Mouse (Mus musculus) heart, embryonic 16.5 days (tissue): ENCODE data around the gene Alg14. TPM values are rescaled to one million over a fixed set of nuclear protein-coding genes. Genes with fewer than 3 reads are reported as not detected.

Experiments used
- ATAC-seq: fragments of 200-750 bp; cut with Nextera tagmentation; replicated peaks from 2 replicates; pipeline ENCODE4 v1.8.0; 2017; ENCODE audit warnings: moderate number of reproducible peaks; ENCODE audit not compliant: insufficient read depth, low FRiP score; ENCODE audit errors: extremely low read depth
- H3K27ac ChIP-seq: fragments of 300-500 bp; sonication (generic); 2 replicates; pipeline ENCODE4 v1.5.1; 2014; ENCODE audit warnings: mild to moderate bottlenecking, low read length, control low read depth, moderate library complexity
- H3K27me3 ChIP-seq: fragments of 300-500 bp; sonication (generic); 2 replicates; pipeline ENCODE4 v1.6.1; 2014; ENCODE audit warnings: low read length, mixed read lengths; ENCODE audit not compliant: control insufficient read depth, insufficient read depth
- H3K36me3 ChIP-seq: fragments of 300-500 bp; sonication (generic); 2 replicates; pipeline ENCODE4 v1.6.1; 2014; ENCODE audit not compliant: control insufficient read depth, insufficient read depth
- H3K4me1 ChIP-seq: fragments of 300-500 bp; sonication (generic); 2 replicates; pipeline ENCODE4 v1.6.1; 2014; ENCODE audit warnings: low read length, mixed read lengths; ENCODE audit not compliant: control insufficient read depth, insufficient read depth
- H3K4me2 ChIP-seq: fragments of 300-500 bp; sonication (generic); 2 replicates; pipeline ENCODE4 v1.6.1; 2014; ENCODE audit warnings: low read depth, mild to moderate bottlenecking, control low read depth, low read length
- H3K4me3 ChIP-seq: fragments of 300-500 bp; sonication (generic); 2 replicates; pipeline ENCODE4 v1.5.1; 2014; ENCODE audit warnings: mild to moderate bottlenecking, control low read depth, low read length
- H3K9ac ChIP-seq: fragments of 300-500 bp; sonication (generic); 2 replicates; pipeline ENCODE4 v1.6.1; 2014; ENCODE audit warnings: low read length, control low read depth
- H3K9me3 ChIP-seq: fragments of 300-500 bp; sonication (generic); replicated peaks from 2 replicates; pipeline ENCODE4 v1.6.1; 2016; ENCODE audit warnings: low read length; ENCODE audit not compliant: control insufficient read depth
- WGBS: fragments of 180-500 bp; shearing (Covaris S2); extraction: QIAGEN DNeasy Blood & Tissue Kit; methylation state at CpG from one replicate; pipeline ENCODE4 v1.1.7; 2014; 5-methylcytosine and 5-hydroxymethylcytosine counted together
- polyA plus RNA-seq: library from polyadenylated mRNA; unstranded; fragments of >200 nt; fragmentation: Nextera tagmentation; extraction: Ambion mirVana; gene quantifications from 2 replicates; pipeline ENCODE4 v1.2.1, GENCODE M21; 2015

The Alg14 gene
- polyA plus RNA-seq, 1 experiment from 2014 or later, result 39.8 TPM

DNA sequence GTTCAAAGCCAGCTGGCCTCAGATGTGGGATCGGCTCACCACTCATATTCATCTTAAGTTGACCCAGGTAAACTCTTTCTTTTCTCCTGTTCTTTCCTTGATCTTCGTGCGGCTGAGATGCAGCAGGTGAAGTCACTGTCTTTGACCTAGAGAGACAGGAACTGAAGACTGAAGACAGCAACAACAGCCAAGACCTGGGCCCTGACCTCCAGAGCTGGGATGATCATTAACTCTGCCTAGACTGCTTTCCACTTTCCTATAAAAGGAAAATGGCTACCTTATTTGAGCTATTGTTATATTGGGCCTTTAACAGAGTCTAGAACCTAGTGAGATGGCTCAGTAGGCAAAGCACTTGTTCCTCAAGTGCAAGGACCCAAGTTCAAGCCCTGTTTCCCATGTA is 116.8 kb downstream of the Alg14 start:
- no peaks in the 10 kb centered on the region for H3K4me1 ChIP-seq
- WGBS, result 74% methylated on average over 3 of the region's 3 CpGs
- no peaks in the 10 kb centered on the region for H3K36me3 ChIP-seq
- H3K27me3 ChIP-seq, result no peaks in the 10 kb centered on the region
- no peak for ATAC-seq
- H3K9me3 ChIP-seq, result no peaks in the 10 kb centered on the region
- H3K4me3 ChIP-seq, result no peak overlapping the region
- H3K9ac ChIP-seq, result no peak overlapping the region
- no peak overlapping the region for H3K4me2 ChIP-seq
- H3K27ac ChIP-seq, result no peak overlapping the region

DNA sequence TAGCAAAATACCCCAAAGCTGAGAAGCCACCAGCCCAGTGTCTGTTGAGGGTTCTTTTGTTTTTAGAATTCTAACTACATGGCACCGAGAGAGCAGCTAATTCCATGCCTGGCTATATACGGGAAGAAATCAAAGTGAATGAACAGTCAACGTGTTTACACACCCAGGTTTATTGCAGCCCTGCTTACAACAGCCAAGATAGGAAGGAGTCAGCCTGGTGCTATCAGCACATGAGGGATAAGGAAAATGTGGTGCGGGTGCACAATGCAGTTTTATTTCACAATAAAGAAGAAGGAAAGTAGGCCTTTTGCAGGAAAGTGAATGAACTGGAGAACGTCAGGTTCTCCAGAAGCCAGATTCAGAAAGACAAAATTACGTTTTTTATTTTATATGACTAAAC is 119.9 kb downstream of the Alg14 start:
- no peaks in the 10 kb centered on the region for H3K36me3 ChIP-seq
- no peak overlapping the region for H3K27ac ChIP-seq
- H3K4me3 ChIP-seq, result no peak overlapping the region
- H3K4me1 ChIP-seq, result no peaks in the 10 kb centered on the region
- no peaks in the 10 kb centered on the region for H3K27me3 ChIP-seq
- H3K4me2 ChIP-seq, result no peak overlapping the region
- no peak overlapping the region for H3K9ac ChIP-seq
- H3K9me3 ChIP-seq, result no peaks in the 10 kb centered on the region
- no peak for ATAC-seq
- 53% methylated on average over 6 of the region's 6 CpGs for WGBS

Other genes with a start within 250 kb of the Alg14 start
- 3.3 and 3.7 TPM in 2 replicates for gene Rwdd3, start 120.1 kb upstream of the Alg14 start, polyA plus RNA-seq
- 0.45 and 0.66 TPM in 2 replicates for gene Tmem56, start 8.7 kb upstream of the Alg14 start, polyA plus RNA-seq
- 370 and 406 TPM in 2 replicates for gene Cnn3, start 134.7 kb downstream of the Alg14 start, polyA plus RNA-seq
- 1.2 and 2.5 TPM in 2 replicates for gene Slc44a3, start 240.6 kb downstream of the Alg14 start, polyA plus RNA-seq